Mouse (Mus musculus): ENCODE data around the gene Ndufa11.

The Ndufa11 gene

DNA sequence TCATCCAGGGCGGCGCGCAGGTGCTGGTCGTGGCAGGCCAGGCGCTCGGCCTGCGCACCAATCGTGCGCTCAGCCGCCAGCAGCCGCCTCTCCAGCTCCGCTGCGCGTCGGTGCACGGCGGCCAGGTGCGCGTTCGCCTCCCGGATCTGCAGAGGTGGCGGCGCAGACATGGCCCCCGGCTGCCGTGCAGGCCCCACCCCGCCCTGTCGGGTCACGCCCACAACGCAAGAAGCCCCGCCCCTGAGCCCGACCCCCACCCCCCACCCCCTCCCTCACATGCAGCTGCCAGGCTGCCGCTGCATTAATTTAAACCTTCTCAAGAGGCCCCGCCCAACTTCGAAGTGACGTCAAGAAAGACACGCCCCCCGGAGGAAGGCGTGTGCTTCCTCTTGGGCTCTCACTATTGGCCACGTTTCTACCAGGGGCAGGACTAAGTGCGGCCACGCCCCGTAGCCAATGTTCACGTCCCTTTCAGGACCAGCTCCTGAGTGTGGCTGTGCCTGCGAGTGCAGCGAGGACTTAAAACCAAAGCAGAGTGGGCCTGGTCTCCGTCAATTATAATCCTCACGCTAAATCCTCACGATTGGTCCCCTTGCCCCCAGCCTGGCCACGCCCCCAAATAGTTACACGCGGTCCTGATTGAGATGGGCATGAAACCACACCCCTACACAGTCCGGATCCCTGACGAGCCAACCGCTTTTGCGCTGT, 758 bp upstream of the Ndufa11 start:
- DNase-seq (ENCODE audit: low read depth, low spot score): peak; percentile 99

- DNase-seq (ENCODE audit: low read depth, low spot score): no peak
Observed at GRCm38 (mm10) chr17:56722441-56722840, 4.9 kb downstream of the Ndufa11 start.

DNA sequence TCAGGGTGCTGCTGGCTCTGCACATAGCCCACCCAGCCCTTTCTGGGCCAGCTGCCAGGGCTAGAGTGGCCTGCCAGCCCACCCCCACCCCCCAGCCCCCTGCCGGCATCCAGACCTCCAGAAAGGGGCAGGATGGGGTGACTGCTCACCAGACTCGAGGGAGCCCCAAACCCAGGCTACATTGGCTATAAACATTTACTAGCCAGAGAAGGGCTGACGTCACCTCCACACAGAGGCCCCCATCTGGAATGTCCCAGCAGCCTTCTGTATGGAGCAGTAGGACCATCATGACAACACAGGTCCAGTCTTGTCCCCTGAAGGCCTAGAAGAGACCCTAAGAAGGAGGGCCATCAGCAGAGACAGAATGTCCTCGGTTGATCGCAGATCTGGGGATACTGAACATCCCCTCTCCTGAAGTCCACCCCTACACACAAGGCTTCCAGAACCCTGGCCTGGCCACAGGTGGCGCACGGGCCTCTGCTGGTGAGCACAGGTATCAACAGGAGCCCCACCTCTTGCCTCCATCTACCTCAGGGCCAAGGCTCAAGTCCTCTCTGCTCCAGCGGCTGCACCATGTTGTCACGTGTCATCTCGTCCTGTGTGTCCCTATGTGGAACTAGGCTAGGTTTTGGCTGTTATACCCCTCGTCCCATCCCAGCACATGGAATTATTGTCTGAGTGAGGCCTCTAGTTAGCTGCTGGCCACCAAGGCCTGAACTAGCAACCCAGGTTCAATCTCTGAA, 6.0 kb downstream of the Ndufa11 start:
- DNase-seq (ENCODE audit: low read depth, low spot score): no peak

GRCm38 (mm10) chr17:56727029-56727649, 9.6 kb downstream of the Ndufa11 start:
- DNase-seq (ENCODE audit: low read depth, low spot score): no peak

DNA sequence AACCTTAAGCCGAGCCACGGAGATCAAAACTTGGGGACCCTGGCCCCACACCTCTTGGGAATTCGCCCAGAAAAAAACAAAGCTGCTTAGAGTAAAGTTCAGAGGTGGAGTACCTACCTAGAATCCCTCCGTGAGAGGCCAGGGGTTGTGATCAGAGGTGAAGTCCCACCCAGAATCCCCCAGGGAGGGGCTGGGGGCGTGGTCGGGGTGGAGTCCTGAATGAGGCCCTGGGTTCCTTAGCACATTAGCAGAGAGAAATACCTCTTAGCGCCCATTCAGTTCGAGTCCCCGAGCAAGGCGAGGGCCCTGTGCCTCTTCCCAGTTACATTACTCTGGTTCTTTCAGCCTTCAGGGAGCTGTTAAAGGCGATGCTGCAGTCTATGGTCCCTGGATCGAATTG, 10.1 kb downstream of the Ndufa11 start:
- no peak for DNase-seq (ENCODE audit: low read depth, low spot score)

DNA sequence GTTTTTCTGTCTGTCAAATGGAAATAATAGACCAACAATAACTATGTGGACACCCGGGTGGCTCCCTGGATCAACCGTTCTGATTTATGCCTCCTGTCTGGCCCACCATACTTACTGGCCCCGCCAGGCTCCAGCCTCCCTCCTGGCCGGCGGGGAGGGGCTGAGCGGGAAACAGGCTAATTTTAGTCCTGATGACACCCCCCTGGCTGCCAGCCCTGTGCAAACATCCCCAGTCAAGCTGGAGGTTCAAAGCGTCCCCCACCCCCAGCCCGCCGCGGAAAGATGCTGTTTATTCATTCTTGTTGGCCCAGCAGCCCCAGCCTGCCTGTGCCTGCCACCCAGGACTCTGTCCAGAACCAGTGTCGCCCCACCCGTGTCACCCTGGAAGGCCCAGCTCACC, 10.6 kb downstream of the Ndufa11 start:
- no peak for DNase-seq (ENCODE audit: low read depth, low spot score)

- no peak for DNase-seq (ENCODE audit: low read depth, low spot score)
Observed at GRCm38 (mm10) chr17:56729151-56729550, 11.6 kb downstream of the Ndufa11 start.

- no peak for DNase-seq (ENCODE audit: low read depth, low spot score)
Observed at GRCm38 (mm10) chr17:56729656-56730055, 12.1 kb downstream of the Ndufa11 start.

GRCm38 (mm10) chr17:56736534-56736933, 19.0 kb downstream of the Ndufa11 start:
- no peak for DNase-seq (ENCODE audit: low read depth, low spot score)

- no peak for DNase-seq (ENCODE audit: low read depth, low spot score)
Observed at GRCm38 (mm10) chr17:56738221-56738620, 20.7 kb downstream of the Ndufa11 start.

- no peak for DNase-seq (ENCODE audit: low read depth, low spot score)
Observed at GRCm38 (mm10) chr17:56740118-56740787, 22.7 kb downstream of the Ndufa11 start.

DNA sequence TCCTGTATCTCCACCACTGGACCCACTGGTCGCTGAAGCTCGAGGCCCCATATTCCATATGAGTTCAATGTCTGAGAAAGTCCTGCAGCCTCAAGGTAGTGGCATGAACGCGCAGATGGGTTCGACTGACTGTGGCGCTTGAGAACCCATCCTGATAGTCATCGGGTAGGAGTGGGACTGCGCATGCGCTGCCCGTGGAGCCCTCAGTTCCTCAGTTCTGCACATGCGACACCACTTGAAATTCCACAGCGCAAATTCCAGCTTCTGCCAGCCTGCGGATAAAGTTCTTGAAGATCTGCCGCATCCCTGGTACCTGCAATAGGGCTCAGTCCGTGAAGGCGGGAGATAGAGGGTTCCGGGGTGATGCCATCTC, 23.2 kb downstream of the Ndufa11 start:
- no peak for DNase-seq (ENCODE audit: low read depth, low spot score)

DNA sequence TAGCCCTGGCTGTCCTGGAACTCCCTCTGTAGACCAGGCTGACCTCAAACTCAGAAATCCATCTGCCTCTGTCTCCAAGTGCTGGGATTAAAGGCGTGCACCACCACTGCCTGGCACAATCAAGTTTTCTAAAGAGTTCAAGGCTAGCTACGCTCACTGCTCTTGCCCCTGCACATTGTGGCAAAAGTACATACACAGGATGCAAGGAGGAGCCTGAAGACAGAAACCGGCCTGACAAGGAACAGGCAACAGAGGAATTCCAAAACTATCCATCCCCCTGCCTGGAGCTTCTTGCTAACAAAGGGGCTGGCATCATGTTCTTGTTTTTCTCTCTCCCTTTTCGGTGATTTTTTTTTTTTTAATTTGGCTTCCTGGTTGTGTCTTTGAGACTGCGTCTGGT, 26.6 kb downstream of the Ndufa11 start:
- no peak for DNase-seq (ENCODE audit: low read depth, low spot score)

- DNase-seq (ENCODE audit: low read depth, low spot score): no peak
Observed at GRCm38 (mm10) chr17:56751404-56752072, 34.0 kb downstream of the Ndufa11 start.

- DNase-seq (ENCODE audit: low read depth, low spot score): no peak
Observed at GRCm38 (mm10) chr17:56753452-56753851, 35.9 kb downstream of the Ndufa11 start.

- DNase-seq (ENCODE audit: low read depth, low spot score): no peak
Observed at GRCm38 (mm10) chr17:56754271-56755185, 37.0 kb downstream of the Ndufa11 start.

GRCm38 (mm10) chr17:56756703-56757399, 39.3 kb downstream of the Ndufa11 start:
- no peak for DNase-seq (ENCODE audit: low read depth, low spot score)

GRCm38 (mm10) chr17:56757416-56758123, 40.0 kb downstream of the Ndufa11 start, which contains the start of gene Nrtn:
Gene Nrtn, minus strand, starts transcription at chr17:56757530.
- peak; percentile 68 for DNase-seq (ENCODE audit: low read depth, low spot score)

DNA sequence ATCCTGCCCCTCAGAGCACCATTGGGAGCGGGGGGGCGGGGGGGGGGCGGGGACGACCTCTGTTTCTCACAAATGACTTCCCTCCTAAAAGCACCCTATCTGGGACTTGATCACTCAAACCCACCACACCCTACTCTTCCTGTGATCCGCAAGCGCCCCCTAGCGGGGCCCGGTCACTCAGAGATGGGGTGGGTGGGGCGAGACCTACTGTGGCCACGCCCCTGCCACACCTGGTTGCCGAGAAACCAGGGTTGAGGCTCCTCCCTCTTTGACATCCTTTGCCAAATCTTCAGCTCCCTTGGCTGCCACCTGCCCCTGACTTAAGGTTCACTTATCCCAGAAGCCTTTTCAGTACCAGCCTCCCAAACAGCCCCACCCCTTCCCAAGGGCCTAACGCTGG, 40.6 kb downstream of the Ndufa11 start:
- DNase-seq (ENCODE audit: low read depth, low spot score): no peak
